Mouse (Mus musculus) myocyte (in vitro differentiated cells): ENCODE measurements around the gene Slc7a6. TPM values are rescaled to one million over a fixed set of nuclear protein-coding genes. Genes with fewer than 3 reads are reported as not detected.
A peak's percentile ranks its signal among the peaks of the same experiment; 100 is the strongest.

ENCODE experiments used
- H3K27me3 ChIP-seq: one replicate; pipeline ENCODE4 v1.6.1; 2011; ENCODE audit not compliant: control insufficient read depth, insufficient read depth, insufficient read length
- H3K36me3 ChIP-seq: one replicate; pipeline ENCODE4 v1.6.1; 2011; ENCODE audit not compliant: control insufficient read depth, insufficient read depth
- H3K4me2 ChIP-seq: one replicate; pipeline ENCODE4 v1.6.1; 2011; ENCODE audit warnings: low read depth, control low read depth
- H3K4me3 ChIP-seq: one replicate; pipeline ENCODE4 v1.5.1; 2011; ENCODE audit warnings: mild to moderate bottlenecking, control low read depth, moderate library complexity
- H3K79me2 ChIP-seq: one replicate; pipeline ENCODE4 v1.6.1; 2011; ENCODE audit not compliant: control insufficient read depth, insufficient read depth
- H3ac ChIP-seq: one replicate; pipeline ENCODE4 v1.6.1; 2011; ENCODE audit not compliant: control insufficient read depth, insufficient read length
- CEBPB ChIP-seq: IDR thresholded peaks from 2 replicates; pipeline ENCODE4 v1.6.1; 2011; ENCODE audit warnings: mild to moderate bottlenecking, moderate library complexity; ENCODE audit not compliant: poor library complexity, insufficient read depth, severe bottlenecking
- E2F4 ChIP-seq: IDR thresholded peaks from one replicate; pipeline ENCODE4 v1.6.1; 2011; ENCODE audit warnings: mild to moderate bottlenecking, control low read depth, moderate library complexity; ENCODE audit not compliant: insufficient read depth
- MAX ChIP-seq: IDR thresholded peaks from one replicate; pipeline ENCODE4 v1.6.1; 2011; ENCODE audit warnings: low read depth, mild to moderate bottlenecking, control low read depth
- MYOD1 ChIP-seq, 3 experiments: IDR thresholded peaks; one replicate each; pipeline ENCODE4 v1.6.1; 2011; ENCODE audit warnings: control low read depth in 2 of 3, low read depth in 2 of 3, mild to moderate bottlenecking in 2 of 3, moderate library complexity in 1 of 3; ENCODE audit not compliant: insufficient read length in 2 of 3, control insufficient read depth in 1 of 3
- MYOG ChIP-seq, 3 experiments: IDR thresholded peaks; one replicate each; pipeline ENCODE4 v1.6.1; 2011; ENCODE audit warnings: control low read depth in 2 of 3, low read depth in 2 of 3, mild to moderate bottlenecking in 2 of 3; ENCODE audit not compliant: insufficient read length in 2 of 3, control insufficient read depth in 1 of 3, insufficient read depth in 1 of 3
- POLR2A ChIP-seq: IDR thresholded peaks from one replicate; pipeline ENCODE4 v1.6.1; 2011; ENCODE audit warnings: low read depth, mild to moderate bottlenecking, control low read depth, moderate library complexity; ENCODE audit not compliant: insufficient read length
- POLR2AphosphoS2 ChIP-seq: IDR thresholded peaks from one replicate; pipeline ENCODE4 v1.6.1; 2011; ENCODE audit warnings: low read depth, control low read depth; ENCODE audit not compliant: insufficient read length
- REST ChIP-seq: IDR thresholded peaks from one replicate; pipeline ENCODE4 v1.6.1; 2011; ENCODE audit warnings: mild to moderate bottlenecking, control low read depth, moderate library complexity; ENCODE audit not compliant: insufficient read depth, insufficient read length
- SRF ChIP-seq: IDR thresholded peaks from one replicate; pipeline ENCODE4 v1.6.1; 2011; ENCODE audit warnings: low read depth; ENCODE audit not compliant: control insufficient read depth, insufficient read length
- TCF12 ChIP-seq: IDR thresholded peaks from one replicate; pipeline ENCODE4 v1.6.1; 2011; ENCODE audit warnings: mild to moderate bottlenecking, control low read depth; ENCODE audit not compliant: poor library complexity, insufficient read depth, severe bottlenecking
- TCF3 ChIP-seq: IDR thresholded peaks from one replicate; pipeline ENCODE4 v1.6.1; 2011; ENCODE audit warnings: low read depth, control low read depth; ENCODE audit not compliant: insufficient read length
- USF1 ChIP-seq: IDR thresholded peaks from one replicate; pipeline ENCODE4 v1.6.1; 2011; ENCODE audit warnings: low read depth, mild to moderate bottlenecking, control low read depth, moderate library complexity
- polyA plus RNA-seq: library from polyadenylated mRNA; unstranded; fragments of >200 nt; fragmentation: generic; extraction: Trizol; gene quantifications from one replicate; pipeline ENCODE4 v1.2.1, GENCODE M21; 2012; ENCODE audit warnings: missing spikeins

Gene Slc7a6
- polyA plus RNA-seq, 1 experiment = 12.8 TPM

DNA sequence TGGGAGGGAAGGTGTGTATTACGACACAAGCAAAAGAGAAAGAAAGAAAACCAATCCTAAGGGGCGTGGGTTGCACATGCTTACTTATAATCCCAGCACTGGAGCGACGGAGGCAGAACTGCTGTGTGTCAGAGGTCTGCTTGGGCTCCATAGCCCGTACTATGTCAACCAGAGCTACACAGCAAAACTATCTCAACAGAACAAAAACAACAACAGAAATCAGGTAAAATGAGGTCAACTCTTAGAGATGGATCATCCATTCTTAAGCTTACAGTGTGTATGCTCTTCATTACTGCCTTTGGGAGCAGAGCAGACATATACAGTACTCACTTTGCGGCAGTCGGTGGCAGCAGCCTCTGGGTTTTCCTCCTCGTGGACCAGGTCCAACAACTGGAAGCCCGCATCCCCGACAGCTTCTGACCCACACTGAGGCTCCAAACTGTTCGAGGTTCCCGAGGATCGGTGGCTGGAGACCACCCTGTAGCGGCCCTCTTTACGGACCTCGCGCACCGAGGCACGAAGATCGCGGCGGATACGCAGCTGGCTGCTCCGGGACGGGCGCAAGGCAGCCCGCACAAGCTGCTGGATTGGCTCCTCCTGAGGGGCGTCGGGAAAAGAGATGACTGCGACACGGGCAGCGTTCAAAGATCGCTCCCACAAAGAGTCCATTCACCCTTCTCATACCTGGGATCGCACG is 41.5 kb downstream of the Slc7a6 start:
- TF ChIP-seq CEBPB = no peak
- no peak for TF ChIP-seq TCF3
- TF ChIP-seq SRF = no peak
- TF ChIP-seq POLR2A = no peak
- TF ChIP-seq MYOD1 (IDR thresholded peaks at IDR 0.05; ENCODE audit: control insufficient read depth in 1 of 3, insufficient read length in 2 of 3, low read depth in 2 of 3) = no peak
- no peak for TF ChIP-seq E2F4
- peak overlapping the region; percentile 97 for H3K4me3 ChIP-seq
- H3K36me3 ChIP-seq = peaks cover 16% of the 10 kb centered on the region
- peak overlapping the region; percentile 74 for H3ac ChIP-seq
- H3K79me2 ChIP-seq = peaks cover 44% of the 10 kb centered on the region
- H3K27me3 ChIP-seq = no peaks in the 10 kb centered on the region
- peak overlapping the region; percentile 93 for H3K4me2 ChIP-seq

- H3K79me2 ChIP-seq = peaks cover 44% of the 10 kb centered on the region
- TF ChIP-seq POLR2A (peak; percentile 98), USF1 (no peak), TCF12 (no peak), MAX (no peak), POLR2AphosphoS2 (peak; percentile 98), TCF3 (no peak), SRF (peak; percentile 39), E2F4 (no peak), CEBPB (no peak), REST (no peak), MYOG (IDR thresholded peaks at IDR 0.05; ENCODE audit: control insufficient read depth in 1 of 3, insufficient read depth in 1 of 3, insufficient read length in 2 of 3, low read depth in 2 of 3) (no peak), MYOD1 (IDR thresholded peaks at IDR 0.05; ENCODE audit: control insufficient read depth in 1 of 3, insufficient read length in 2 of 3, low read depth in 2 of 3) (peak in 1 of 3 experiments; percentile 16)
- H3K4me2 ChIP-seq = peak within 1 kb of the TSS; percentile 93
- peak within 1 kb of the TSS; percentile 74 for H3ac ChIP-seq
- H3K4me3 ChIP-seq = peak within 1 kb of the TSS; percentile 97
- no peaks in the 10 kb centered on the region for H3K27me3 ChIP-seq
- H3K36me3 ChIP-seq = peaks cover 11% of the 10 kb centered on the region
Observed at GRCm38 (mm10) chr8:106210821-106211345, 42.2 kb downstream of the Slc7a6 start, which contains the start of the genes Slc7a6os and Prmt7. Gene Slc7a6os (minus strand): TSS chr8:106210935. Gene Prmt7 (plus strand): TSS chr8:106210936.

DNA sequence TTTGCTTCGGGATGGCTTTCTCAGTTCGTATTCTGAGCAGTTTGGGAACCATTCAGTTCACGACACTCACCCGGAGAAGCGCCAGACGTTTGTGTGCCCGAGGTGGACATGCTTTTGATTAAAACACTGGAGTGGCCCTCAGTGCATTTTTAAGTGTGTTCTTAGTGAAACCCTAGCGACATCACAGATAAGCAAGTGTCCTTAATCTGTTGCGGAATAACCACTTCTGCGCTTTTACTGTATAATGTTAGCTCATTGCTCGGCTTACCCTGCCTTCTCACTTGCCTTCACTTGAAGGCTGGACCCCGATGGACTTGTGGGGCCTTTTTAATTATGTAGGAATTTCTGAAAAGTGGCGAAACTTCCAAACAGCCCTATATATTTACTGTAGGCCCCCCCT is 42.8 kb downstream of the Slc7a6 start:
- H3K4me3 ChIP-seq = peak overlapping the region; percentile 97
- peaks cover 10% of the 10 kb centered on the region for H3K36me3 ChIP-seq

DNA sequence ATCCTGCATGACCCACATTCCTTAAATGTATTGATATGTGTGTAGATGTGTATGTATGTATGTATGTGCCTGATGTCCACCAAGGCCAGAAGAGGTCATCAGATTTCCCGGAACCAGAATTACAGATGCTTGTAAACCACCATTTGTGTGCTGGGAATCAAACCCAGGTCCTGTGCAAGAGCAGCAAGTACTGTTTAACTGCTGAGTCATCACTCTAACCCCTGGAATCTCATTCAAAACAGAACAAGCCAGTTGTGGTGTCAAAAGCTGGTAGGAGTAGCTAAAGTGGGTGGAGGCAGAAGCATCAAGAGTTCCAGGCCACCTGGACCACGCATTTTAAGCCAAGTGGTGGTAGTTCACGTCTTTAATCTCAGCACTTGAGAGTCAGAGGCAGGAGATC is 45.3 kb downstream of the Slc7a6 start:
- TF ChIP-seq POLR2A (no peak), MYOD1 (IDR thresholded peaks at IDR 0.05; ENCODE audit: control insufficient read depth in 1 of 3, insufficient read length in 2 of 3, low read depth in 2 of 3) (no peak), POLR2AphosphoS2 (no peak), E2F4 (no peak), TCF12 (no peak), MAX (no peak), MYOG (IDR thresholded peaks at IDR 0.05; ENCODE audit: control insufficient read depth in 1 of 3, insufficient read depth in 1 of 3, insufficient read length in 2 of 3, low read depth in 2 of 3) (no peak), SRF (no peak), REST (no peak), TCF3 (no peak), USF1 (no peak), CEBPB (no peak)
- peaks cover 18% of the 10 kb centered on the region for H3K36me3 ChIP-seq

More for the DNA sequence above, 42.8 kb downstream of the Slc7a6 start:
- Histone ChIP-seq H3ac (peak overlapping the region; percentile 74), H3K27me3 (no peaks in the 10 kb centered on the region), H3K79me2 (peaks cover 44% of the 10 kb centered on the region), H3K4me2 (peak overlapping the region; percentile 83)
- no peak for TF ChIP-seq REST
- no peak for TF ChIP-seq MYOD1 (IDR thresholded peaks at IDR 0.05; ENCODE audit: control insufficient read depth in 1 of 3, insufficient read length in 2 of 3, low read depth in 2 of 3)
- no peak for TF ChIP-seq CEBPB
- TF ChIP-seq TCF3 = no peak
- no peak for TF ChIP-seq SRF

DNA sequence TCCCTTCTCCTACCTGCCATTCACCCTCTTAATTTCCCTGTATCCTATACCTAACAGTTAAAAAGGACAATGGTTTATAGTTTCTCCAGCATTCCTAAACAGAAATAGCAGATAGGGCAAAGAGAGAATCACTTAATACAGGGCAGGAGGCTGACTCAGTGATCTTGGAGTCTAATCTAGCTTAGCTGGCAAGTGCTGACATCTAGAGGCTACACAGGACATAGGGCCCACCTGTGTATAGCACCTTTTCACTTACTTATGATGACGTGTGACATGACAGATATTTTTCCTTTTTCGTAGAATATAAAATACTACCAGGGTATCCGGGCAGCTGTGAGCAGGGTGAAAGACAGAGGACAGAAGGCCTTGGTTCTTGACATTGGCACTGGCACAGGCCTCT is 51.0 kb downstream of the Slc7a6 start:
- TF ChIP-seq REST (no peak), CEBPB (no peak), MAX (no peak), E2F4 (no peak), POLR2A (no peak), TCF12 (no peak), POLR2AphosphoS2 (no peak), MYOG (IDR thresholded peaks at IDR 0.05; ENCODE audit: control insufficient read depth in 1 of 3, insufficient read depth in 1 of 3, insufficient read length in 2 of 3, low read depth in 2 of 3) (no peak), MYOD1 (IDR thresholded peaks at IDR 0.05; ENCODE audit: control insufficient read depth in 1 of 3, insufficient read length in 2 of 3, low read depth in 2 of 3) (no peak), USF1 (no peak), TCF3 (no peak), SRF (no peak)
- no peaks in the 10 kb centered on the region for H3K79me2 ChIP-seq
- H3K4me2 ChIP-seq = no peak overlapping the region
- H3K4me3 ChIP-seq = no peak overlapping the region
- H3ac ChIP-seq = no peak overlapping the region
- H3K36me3 ChIP-seq = peaks cover 31% of the 10 kb centered on the region
- H3K27me3 ChIP-seq = no peaks in the 10 kb centered on the region

More for the DNA sequence above, 45.3 kb downstream of the Slc7a6 start:
- Histone ChIP-seq H3K4me2 (no peak overlapping the region), H3K79me2 (peaks cover 26% of the 10 kb centered on the region), H3ac (no peak overlapping the region), H3K4me3 (no peak overlapping the region), H3K27me3 (no peaks in the 10 kb centered on the region)
